Mouse (Mus musculus) Patski (cell line): ENCODE results near the gene Tsc22d1. TPM values are rescaled to one million over a fixed set of nuclear protein-coding genes. Genes with fewer than 3 reads are reported as not detected.

Experiments used
- ATAC-seq: fragments of 100-300 bp; one replicate; pipeline ENCODE4 v1.8.0; 2021
- CTCF ChIA-PET: fragments of 350-600 bp; sonication (Branson Sonifier 250); formaldehyde crosslinking; loops from one replicate; lab custom pipeline; 2022; ENCODE audit warnings: inconsistent platforms; lab: Charles Lee
- POLR2A ChIA-PET: fragments of 350-600 bp; sonication (Branson Sonifier 250); formaldehyde crosslinking; loops from one replicate; lab custom pipeline; 2022; ENCODE audit warnings: antibody characterized with exemption, inconsistent platforms; lab: Charles Lee
- DNase-seq: peaks from one replicate; pipeline ENCODE4 v3.0.0-alpha.2; 2011; ENCODE audit warnings: low read depth, low spot score
- H3K27me3 ChIP-seq: fragments of 371-371 bp; one replicate; pipeline ENCODE4 v1.5.1; 2021
- CTCF ChIP-seq: fragments of 100-300 bp; IDR thresholded peaks from one replicate; pipeline ENCODE4 v1.5.1; 2021
- in situ Hi-C: fragments of 300-500 bp; cut with MboI; formaldehyde crosslinking; loops from 3 replicates; pipeline ENCODE4 v1.11.1; 2018; ENCODE audit warnings: low pct_unique_long_range_greater_than_20kb, mixed read lengths
- polyA plus RNA-seq: library from polyadenylated mRNA; unstranded; gene quantifications from one replicate; pipeline ENCODE4 v1.2.3, GENCODE M21; 2021

Gene Tsc22d1
- polyA plus RNA-seq, 1 experiment from 2014 or later = 4,339 TPM

GRCm38 (mm10) chr14:76432369-76432768 is 17.6 kb downstream of the Tsc22d1 start:
- TF ChIP-seq CTCF = no peak
- CTCF ChIA-PET = interaction anchor here (1.1 kb wide), 1 partner anchor 384 kb away, joined by 3 read pairs; no protein-coding TSS in a partner anchor
- no peak for DNase-seq
- POLR2A ChIA-PET = interaction anchor here (0.7 kb wide), 1 partner anchor 173 kb away, joined by 3 read pairs; no protein-coding TSS in a partner anchor
- in situ Hi-C loops = no loop called here
- H3K27me3 ChIP-seq = no peaks in the 10 kb centered on the region
- no peak for ATAC-seq

- POLR2A ChIA-PET = interaction anchor here (0.7 kb wide), 1 partner anchor 17 kb away, joined by 4 read pairs; no protein-coding TSS in a partner anchor
- no peaks in the 10 kb centered on the region for H3K27me3 ChIP-seq
- CTCF ChIA-PET = interaction anchor here (1.1 kb wide), 1 partner anchor 384 kb away, joined by 3 read pairs; no protein-coding TSS in a partner anchor
- ATAC-seq = no peak
- no peak for TF ChIP-seq CTCF
- in situ Hi-C loops = no loop called here
- no peak for DNase-seq
Measured at GRCm38 (mm10) chr14:76432816-76433215, 18.1 kb downstream of the Tsc22d1 start.

GRCm38 (mm10) chr14:76442160-76442559 is 27.4 kb downstream of the Tsc22d1 start:
- ChIA-PET POLR2A (no interaction called here), CTCF (no interaction called here)
- ATAC-seq (no peak), DNase-seq (no peak)
- TF ChIP-seq CTCF = no peak
- in situ Hi-C loops = no loop called here
- H3K27me3 ChIP-seq = no peaks in the 10 kb centered on the region

GRCm38 (mm10) chr14:76448987-76449386 is 34.2 kb downstream of the Tsc22d1 start:
- in situ Hi-C loops = no loop called here
- no peaks in the 10 kb centered on the region for H3K27me3 ChIP-seq
- ATAC-seq (no peak), DNase-seq (no peak)
- ChIA-PET POLR2A (no interaction called here), CTCF (interaction anchor here (1.1 kb wide), 1 partner anchor 20 kb away, joined by 3 read pairs; no protein-coding TSS in a partner anchor)
- TF ChIP-seq CTCF = no peak

GRCm38 (mm10) chr14:76451011-76451410 is 36.2 kb downstream of the Tsc22d1 start:
- in situ Hi-C loops = loop anchor here (5.0 kb wide), 1 partner anchor 34 kb away; no protein-coding TSS in a partner anchor
- ChIA-PET POLR2A (interaction anchor here (0.7 kb wide), 1 partner anchor 25 kb away, joined by 3 read pairs; no protein-coding TSS in a partner anchor), CTCF (no interaction called here)
- no peak for ATAC-seq
- no peak for DNase-seq
- H3K27me3 ChIP-seq = no peaks in the 10 kb centered on the region
- TF ChIP-seq CTCF = no peak

- ATAC-seq (no peak), DNase-seq (no peak)
- no peaks in the 10 kb centered on the region for H3K27me3 ChIP-seq
- no peak for TF ChIP-seq CTCF
- ChIA-PET CTCF (interaction anchor here (0.7 to 1.6 kb wide), 2 partner anchors 21 to 114 kb away, joined by 3 read pairs; no protein-coding TSS in a partner anchor), POLR2A (no interaction called here)
- in situ Hi-C loops = loop anchor here (5.0 kb wide), 1 partner anchor 36 kb away; no protein-coding TSS in a partner anchor
Measured at GRCm38 (mm10) chr14:76452751-76453360, 38.1 kb downstream of the Tsc22d1 start.

GRCm38 (mm10) chr14:76454673-76455072 is 39.9 kb downstream of the Tsc22d1 start:
- ChIA-PET CTCF (interaction anchor here (1.2 to 1.3 kb wide), 2 partner anchors 11 to 19 kb away, joined by 3 read pairs; no protein-coding TSS in a partner anchor), POLR2A (interaction anchor here (0.5 to 0.7 kb wide), 2 partner anchors 31 to 52 kb away, joined by 3 read pairs; no protein-coding TSS in a partner anchor)
- in situ Hi-C loops = loop anchor here (5.0 kb wide), 1 partner anchor 37 kb away; no protein-coding TSS in a partner anchor
- ATAC-seq = no peak
- DNase-seq = no peak
- TF ChIP-seq CTCF = no peak
- no peaks in the 10 kb centered on the region for H3K27me3 ChIP-seq

- in situ Hi-C loops = no loop called here
- POLR2A ChIA-PET = interaction anchor here (0.8 kb wide), 1 partner anchor 39 kb away, joined by 3 read pairs; no protein-coding TSS in a partner anchor
- TF ChIP-seq CTCF = peak; percentile 17
- CTCF ChIA-PET = interaction anchor here (1.1 to 1.5 kb wide), 4 partner anchors 12 to 19 kb away, joined by 3 to 11 read pairs (median 4); no protein-coding TSS in a partner anchor
- ATAC-seq (peak; percentile 60), DNase-seq (peak; percentile 64)
- no peaks in the 10 kb centered on the region for H3K27me3 ChIP-seq
Measured at GRCm38 (mm10) chr14:76455159-76455558, 40.4 kb downstream of the Tsc22d1 start.

GRCm38 (mm10) chr14:76457696-76458095 is 42.9 kb downstream of the Tsc22d1 start:
- in situ Hi-C loops = no loop called here
- DNase-seq (no peak), ATAC-seq (no peak)
- H3K27me3 ChIP-seq = no peaks in the 10 kb centered on the region
- no peak for TF ChIP-seq CTCF
- ChIA-PET POLR2A (no interaction called here), CTCF (no interaction called here)

GRCm38 (mm10) chr14:76460181-76460580 is 45.4 kb downstream of the Tsc22d1 start:
- ChIA-PET POLR2A (no interaction called here), CTCF (no interaction called here)
- in situ Hi-C loops = loop anchor here (10.0 kb wide), 1 partner anchor 585 kb away; no protein-coding TSS in a partner anchor
- DNase-seq (no peak), ATAC-seq (no peak)
- H3K27me3 ChIP-seq = no peaks in the 10 kb centered on the region
- no peak for TF ChIP-seq CTCF
